Mouse (Mus musculus) E14TG2a.4 (cell line): Measurements from ENCODE around the gene Ripply3.
A peak's percentile ranks its signal among the peaks of the same experiment; 100 is the strongest.
"Not testable (repeated sequence)": the region's sequence is repeated elsewhere in the genome, so short reads cannot be mapped to it uniquely, and the experiment has no call there.

Experiments
- H3K27me3 ChIP-seq: 2 replicates; pipeline ENCODE4 v1.6.1; 2014; ENCODE audit warnings: low read length, control low read depth; ENCODE audit not compliant: insufficient read depth
- H3K36me3 ChIP-seq: 2 replicates; pipeline ENCODE4 v1.6.1; 2014; ENCODE audit warnings: low read length, control low read depth; ENCODE audit not compliant: insufficient read depth
- H3K4me1 ChIP-seq: replicated peaks from 2 replicates; pipeline ENCODE4 v1.6.1; 2014; ENCODE audit warnings: low read depth, low read length, control low read depth
- H3K4me3 ChIP-seq: replicated peaks from 2 replicates; pipeline ENCODE4 v1.5.1; 2014; ENCODE audit warnings: mild to moderate bottlenecking, low read length
- H3K9me3 ChIP-seq: 2 replicates; pipeline ENCODE4 v1.6.1; 2014; ENCODE audit warnings: low read length, control low read depth
- CTCF ChIP-seq: conservative IDR thresholded peaks from 2 replicates; pipeline ENCODE4 v1.5.1; 2014; ENCODE audit warnings: low read length
- NANOG ChIP-seq: IDR thresholded peaks from 2 replicates; pipeline ENCODE4 v1.6.1; 2014; ENCODE audit warnings: borderline replicate concordance, low read length, mixed read lengths
- POU5F1 ChIP-seq: IDR thresholded peaks from 2 replicates; pipeline ENCODE4 v1.6.1; 2014; ENCODE audit warnings: low read length, borderline replicate concordance

Ripply3 gene

DNA sequence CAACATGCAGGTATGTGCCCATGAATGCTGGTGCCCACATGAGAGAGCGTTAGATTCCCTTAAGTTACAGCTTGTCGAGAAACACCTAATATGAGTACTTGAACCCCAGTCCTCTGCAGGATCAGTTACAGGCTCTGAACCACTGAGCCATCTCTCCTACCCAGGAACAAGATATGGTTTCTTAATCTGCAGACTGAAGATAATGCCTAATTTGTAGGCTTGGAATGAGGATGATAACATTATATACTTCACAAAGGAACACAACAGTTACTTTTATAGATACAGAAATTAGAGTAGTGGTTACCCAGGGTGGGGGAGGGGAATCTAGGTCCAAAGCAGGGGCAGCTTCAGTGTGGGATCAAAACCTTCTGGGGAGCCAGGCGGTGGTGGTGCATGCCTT, 2.2 kb upstream of the Ripply3 start:
- Histone ChIP-seq H3K9me3 (no peaks in the 10 kb centered on the region), H3K4me3 (no peak overlapping the region), H3K36me3 (no peaks in the 10 kb centered on the region), H3K27me3 (peaks cover 59% of the 10 kb centered on the region), H3K4me1 (peaks cover 31% of the 10 kb centered on the region)
- no peak for TF ChIP-seq CTCF
- TF ChIP-seq POU5F1, result no peak
- no peak for TF ChIP-seq NANOG

DNA sequence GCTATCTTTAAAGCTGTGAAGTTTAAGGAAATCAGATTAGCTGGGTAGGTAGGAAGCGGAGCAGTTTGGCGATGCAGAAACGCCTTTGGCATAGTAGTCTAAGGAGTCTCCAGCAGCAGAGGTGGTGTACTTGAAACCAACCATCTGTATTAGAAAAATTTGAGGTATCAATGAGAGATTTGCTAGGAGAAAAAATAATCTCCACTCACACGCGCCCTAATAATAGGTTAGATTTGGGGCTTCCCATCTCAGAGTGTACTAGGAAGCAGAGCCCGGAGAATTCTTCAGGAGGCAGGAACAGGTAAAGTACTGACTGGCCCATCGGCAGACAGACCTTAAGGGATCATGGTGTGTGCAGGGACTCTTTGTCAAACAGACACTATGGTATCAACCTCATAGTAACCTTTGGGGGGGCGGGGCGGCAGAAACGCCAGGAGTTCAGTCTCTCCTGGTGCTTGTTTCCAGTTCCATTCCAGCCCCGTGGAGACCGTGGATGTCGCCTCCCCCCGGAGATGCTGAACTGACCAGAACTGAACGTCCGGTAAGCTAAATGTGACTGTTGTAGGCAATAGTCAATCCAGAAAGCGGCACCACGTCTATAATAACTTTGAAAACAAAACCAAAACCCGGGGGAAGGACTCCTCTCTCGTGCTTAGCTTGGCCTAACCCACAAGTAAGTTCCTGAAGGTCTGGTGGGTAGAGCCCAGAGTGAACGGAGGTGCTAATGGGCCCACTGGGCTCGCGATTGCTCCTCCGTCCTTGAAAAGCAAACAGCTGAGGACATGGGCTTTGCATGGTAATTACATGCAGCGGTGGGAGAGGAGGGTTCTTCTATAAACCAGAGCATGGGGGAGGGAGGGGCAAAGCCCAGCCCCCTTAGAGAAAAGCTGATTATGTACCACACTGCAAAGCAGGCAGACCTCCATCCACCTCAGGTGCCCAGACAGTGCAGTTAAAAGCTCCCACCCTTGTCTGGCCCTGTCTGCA, 954 bp downstream of the Ripply3 start:
- Histone ChIP-seq H3K4me3 (peak overlapping the region; percentile 77), H3K4me1 (peaks cover 19% of the 10 kb centered on the region), H3K36me3 (no peaks in the 10 kb centered on the region), H3K9me3 (no peaks in the 10 kb centered on the region), H3K27me3 (peaks cover 65% of the 10 kb centered on the region)
- TF ChIP-seq CTCF (no peak), POU5F1 (no peak)

DNA sequence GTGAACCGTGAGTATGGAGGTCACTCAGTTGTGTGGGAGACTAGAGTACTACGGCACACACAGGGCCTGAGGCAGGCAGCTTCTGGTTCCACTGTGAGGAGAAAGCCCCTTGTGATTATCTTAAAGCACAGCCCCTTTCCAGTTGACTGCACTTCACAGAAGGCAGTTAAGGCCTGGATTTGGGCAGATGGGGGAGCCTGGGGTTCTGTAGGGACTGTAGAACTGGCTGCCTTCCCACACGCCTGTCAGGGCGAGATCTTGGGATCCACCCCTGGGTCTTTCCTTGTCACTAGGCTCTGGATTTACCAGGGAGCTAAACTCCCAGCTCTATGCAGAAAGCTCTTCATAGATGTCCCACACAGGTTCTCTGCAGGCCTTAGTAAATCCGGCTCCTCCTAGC, 2.2 kb downstream of the Ripply3 start:
- Histone ChIP-seq H3K9me3 (no peaks in the 10 kb centered on the region), H3K36me3 (no peaks in the 10 kb centered on the region), H3K4me1 (peaks cover 19% of the 10 kb centered on the region), H3K27me3 (peaks cover 64% of the 10 kb centered on the region), H3K4me3 (no peak overlapping the region)
- TF ChIP-seq CTCF (no peak), NANOG (no peak), POU5F1 (no peak)

DNA sequence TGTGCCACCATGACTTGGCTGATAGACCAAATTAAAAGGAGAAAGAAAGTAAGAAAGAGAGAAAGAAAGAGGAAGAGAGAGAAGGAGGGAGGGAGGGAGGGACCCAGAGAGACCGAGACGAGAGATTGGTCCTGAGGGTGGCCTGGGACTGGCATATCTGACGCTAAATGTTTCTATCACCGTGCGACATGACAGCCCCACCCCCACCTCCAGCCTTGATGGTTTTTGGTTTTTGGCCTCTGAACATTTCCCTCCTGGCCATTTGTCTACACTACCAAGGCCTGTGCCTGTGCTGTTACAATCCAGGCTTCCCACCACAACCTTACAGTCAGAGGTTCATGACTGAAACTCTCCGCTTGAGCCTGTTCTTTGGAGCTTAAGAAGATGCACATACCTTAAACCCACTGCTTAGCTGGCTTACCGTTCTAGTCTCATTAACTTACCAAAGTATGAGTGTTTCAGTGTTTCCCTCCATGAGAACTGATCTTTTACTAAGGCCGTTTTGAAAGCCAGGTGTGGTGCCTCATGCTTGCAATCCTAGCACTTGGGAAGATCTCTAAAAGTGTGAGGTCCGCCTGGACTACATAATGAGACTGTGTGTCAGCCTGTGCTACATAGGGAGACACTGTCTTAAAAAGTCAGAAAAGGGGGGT, 3.1 kb downstream of the Ripply3 start:
- peaks cover 60% of the 10 kb centered on the region for H3K27me3 ChIP-seq
- no peaks in the 10 kb centered on the region for H3K9me3 ChIP-seq
- no peaks in the 10 kb centered on the region for H3K36me3 ChIP-seq
- TF ChIP-seq CTCF, result no peak
- TF ChIP-seq NANOG, result no peak
- TF ChIP-seq POU5F1, result no peak
- H3K4me3 ChIP-seq, result no peak overlapping the region
- H3K4me1 ChIP-seq, result peaks cover 25% of the 10 kb centered on the region

DNA sequence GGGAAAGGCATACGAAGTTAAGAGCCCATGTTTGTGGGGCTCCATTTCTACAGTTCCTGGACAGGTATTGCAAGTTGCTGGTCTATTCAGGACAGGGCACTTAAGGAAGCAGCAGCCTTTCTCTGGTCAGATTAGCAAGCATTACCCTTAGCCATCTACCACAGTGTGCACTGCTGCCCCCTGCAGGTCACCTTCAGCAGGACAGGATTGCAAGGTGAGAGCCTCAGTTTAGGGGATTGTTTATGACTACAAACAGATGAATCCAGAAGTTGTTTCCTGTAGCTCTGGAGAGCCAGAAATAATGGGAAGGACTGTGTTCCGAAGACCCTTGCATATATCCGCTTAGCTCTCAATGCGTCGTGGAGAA, 3.6 kb downstream of the Ripply3 start:
- no peak overlapping the region for H3K4me3 ChIP-seq
- no peaks in the 10 kb centered on the region for H3K9me3 ChIP-seq
- peaks cover 55% of the 10 kb centered on the region for H3K27me3 ChIP-seq
- H3K4me1 ChIP-seq, result peaks cover 25% of the 10 kb centered on the region
- no peak for TF ChIP-seq POU5F1
- TF ChIP-seq CTCF, result peak; percentile 91
- no peak for TF ChIP-seq NANOG
- no peaks in the 10 kb centered on the region for H3K36me3 ChIP-seq

DNA sequence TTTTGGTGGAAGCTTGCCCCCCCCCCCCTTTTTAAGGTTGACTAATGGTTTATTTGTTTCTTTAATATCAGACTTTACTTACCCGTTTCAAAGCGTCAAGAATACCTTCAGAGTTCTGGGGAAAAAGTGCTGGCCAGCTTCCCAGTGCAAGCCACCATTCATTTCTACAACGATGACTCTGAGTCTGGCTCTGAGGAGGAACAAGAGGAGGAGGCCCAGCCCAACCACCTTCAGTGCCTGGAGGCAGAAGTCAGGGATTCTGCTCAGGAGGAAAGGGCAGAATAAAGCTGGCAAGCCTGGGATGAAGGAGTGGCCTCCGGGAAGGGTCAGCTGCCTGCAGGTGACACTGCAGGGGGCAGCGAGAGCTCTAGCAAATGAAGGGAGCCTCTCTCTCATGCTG, 7.4 kb downstream of the Ripply3 start:
- H3K27me3 ChIP-seq, result peaks cover 18% of the 10 kb centered on the region
- H3K9me3 ChIP-seq, result no peaks in the 10 kb centered on the region
- no peak overlapping the region for H3K4me3 ChIP-seq
- no peak for TF ChIP-seq NANOG
- no peak for TF ChIP-seq CTCF
- no peaks in the 10 kb centered on the region for H3K36me3 ChIP-seq
- H3K4me1 ChIP-seq, result peaks cover 6% of the 10 kb centered on the region

DNA sequence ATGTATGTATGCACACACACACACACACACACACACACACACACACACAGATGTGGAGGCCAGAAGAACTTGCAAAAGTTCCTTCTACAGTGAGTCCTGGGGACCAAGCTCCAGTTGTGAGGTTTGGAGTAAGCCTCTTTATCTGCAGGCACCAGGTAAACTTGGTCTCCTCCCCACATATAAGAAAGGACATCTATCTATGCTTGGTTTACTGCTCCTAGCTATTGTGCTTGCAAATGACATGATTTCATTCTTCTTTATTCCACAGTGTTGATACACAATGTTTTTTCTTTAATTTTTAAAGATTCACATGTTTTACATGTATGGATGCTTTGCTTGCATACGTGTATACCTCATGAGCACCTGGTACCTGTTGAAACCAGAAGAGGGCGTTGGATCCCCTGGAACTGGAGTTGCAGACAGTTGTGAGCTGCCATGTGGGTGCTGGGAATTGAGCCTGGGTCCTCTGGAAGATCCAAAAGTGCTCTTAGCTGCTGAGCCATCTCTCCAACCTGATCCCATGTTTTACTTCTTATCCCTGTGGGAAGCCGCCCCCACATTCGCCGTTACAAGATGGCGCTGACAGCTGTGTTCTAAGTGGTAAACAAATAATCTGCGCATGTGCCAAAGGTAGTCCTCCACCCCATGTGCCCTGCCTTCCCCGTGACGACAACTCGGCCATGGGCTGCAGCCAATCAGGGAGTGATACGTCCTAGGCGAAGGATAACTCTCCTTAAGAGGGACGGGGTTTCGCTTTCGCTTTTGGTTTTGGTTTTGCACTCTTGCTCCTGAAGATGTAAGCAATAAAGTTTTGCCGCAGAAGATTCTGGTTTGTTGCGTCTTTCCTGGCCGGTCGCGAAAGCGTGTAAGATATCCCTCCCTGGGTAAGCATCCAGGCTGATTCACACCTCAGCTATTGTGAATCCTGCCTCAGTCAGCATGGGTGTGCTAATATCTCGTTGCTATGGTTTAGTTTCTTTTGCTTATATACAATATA, 11.2 kb downstream of the Ripply3 start:
- H3K4me1 ChIP-seq, H3K9me3 ChIP-seq, H3K27me3 ChIP-seq, H3K4me3 ChIP-seq, H3K36me3 ChIP-seq: not testable (repeated sequence)

DNA sequence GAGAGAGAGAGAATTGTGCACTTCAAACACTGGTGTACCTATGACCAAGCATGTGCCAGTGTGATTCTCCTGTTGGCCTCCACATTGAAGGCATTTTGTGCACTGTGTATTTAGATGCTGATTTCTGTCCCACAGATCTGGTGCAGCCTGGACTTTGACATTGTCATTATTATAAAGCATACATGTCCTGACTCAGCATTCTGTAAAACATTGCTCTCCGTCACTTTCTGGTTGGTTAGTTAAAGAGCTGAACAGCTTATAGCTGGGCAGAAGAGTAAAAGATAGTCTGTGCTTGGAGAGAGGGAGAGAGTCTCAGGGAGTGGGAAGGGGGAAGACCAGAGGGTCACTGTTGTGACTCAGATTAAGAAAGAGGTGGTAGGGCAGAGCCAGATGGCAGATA, 17.5 kb downstream of the Ripply3 start:
- Histone ChIP-seq H3K36me3 (no peaks in the 10 kb centered on the region), H3K4me1 (no peaks in the 10 kb centered on the region), H3K27me3 (0 out of 2 replicates have a peak, but pooled peaks cover 4% of the 10 kb centered on the region), H3K9me3 (no peaks in the 10 kb centered on the region), H3K4me3 (no peak overlapping the region)
- TF ChIP-seq CTCF, result no peak
